Mouse (Mus musculus) left cerebral cortex, postnatal 25 days (tissue): ENCODE measurements at regions not wholly inside any gene's neighbourhood (a gene's known extent, or its start where the extent isn't known, plus 50 kb on each side); places are given as distances from the start of the nearest gene placed in this dataset.

Experiments
- DNase-seq, 2 experiments: peaks; one replicate each; pipeline ENCODE4 v3.0.0; 2022; ENCODE audit warnings: low spot score in 2 of 2, mixed read lengths in 1 of 2
- intact Hi-C: fragments of 180-260 bp; cut with DNase I; formaldehyde crosslinking; loops from one replicate; pipeline ENCODE4 v1.15.1; 2025

DNA sequence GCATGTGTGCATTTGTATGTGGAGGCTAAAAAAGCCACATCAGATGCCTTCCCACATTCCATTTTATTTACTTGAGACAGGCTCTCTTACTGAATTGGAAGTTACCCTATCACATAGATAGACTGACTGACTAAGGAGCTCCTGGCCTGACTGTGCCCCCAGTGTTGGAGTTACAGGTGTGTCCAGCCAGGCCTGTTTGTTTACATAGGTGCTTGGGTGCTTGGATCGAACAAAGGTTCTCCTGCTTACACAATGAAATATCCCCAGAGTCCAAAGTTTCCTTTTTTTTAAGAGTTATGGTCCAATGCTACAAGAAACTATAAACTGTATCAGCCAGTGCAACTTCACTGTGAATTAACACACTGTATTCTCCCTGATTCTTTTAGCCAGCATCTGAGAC is 472.5 kb downstream of the Klf5 start:
- intact Hi-C loops, result no loop called here
- DNase-seq, result no peak

GRCm38 (mm10) chr14:99772774-99773423 is 474.4 kb downstream of the Klf5 start:
- intact Hi-C loops, result no loop called here

DNA sequence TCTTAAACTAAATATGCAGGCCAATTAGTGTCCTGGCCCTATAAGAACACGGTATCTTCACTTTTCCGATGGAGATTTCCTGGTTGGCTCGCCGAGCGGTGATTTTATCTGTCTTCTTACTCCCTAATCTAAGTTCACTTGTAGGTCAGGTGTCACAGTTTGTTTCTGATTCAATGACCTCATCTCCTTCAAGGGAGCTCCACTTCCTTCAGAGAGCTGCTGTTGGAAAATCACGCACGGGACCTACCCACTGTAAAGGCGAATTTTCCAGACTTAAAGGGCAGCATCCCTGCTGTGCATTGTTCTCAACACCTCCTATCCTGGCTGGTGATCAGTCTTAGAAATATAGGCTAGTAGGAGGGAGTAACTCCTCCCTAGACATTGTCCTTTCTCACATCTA is 480.0 kb downstream of the Klf5 start:
- DNase-seq, result no peak
- intact Hi-C loops, result no loop called here

More at GRCm38 (mm10) chr14:99772774-99773423, 474.4 kb downstream of the Klf5 start:
- DNase-seq, result no peak

GRCm38 (mm10) chr14:99778957-99779356 is 480.5 kb downstream of the Klf5 start:
- no peak for DNase-seq
- intact Hi-C loops, result no loop called here

- intact Hi-C loops, result no loop called here
- DNase-seq, result no peak
Measured at GRCm38 (mm10) chr14:99783646-99784045, 485.2 kb downstream of the Klf5 start.

DNA sequence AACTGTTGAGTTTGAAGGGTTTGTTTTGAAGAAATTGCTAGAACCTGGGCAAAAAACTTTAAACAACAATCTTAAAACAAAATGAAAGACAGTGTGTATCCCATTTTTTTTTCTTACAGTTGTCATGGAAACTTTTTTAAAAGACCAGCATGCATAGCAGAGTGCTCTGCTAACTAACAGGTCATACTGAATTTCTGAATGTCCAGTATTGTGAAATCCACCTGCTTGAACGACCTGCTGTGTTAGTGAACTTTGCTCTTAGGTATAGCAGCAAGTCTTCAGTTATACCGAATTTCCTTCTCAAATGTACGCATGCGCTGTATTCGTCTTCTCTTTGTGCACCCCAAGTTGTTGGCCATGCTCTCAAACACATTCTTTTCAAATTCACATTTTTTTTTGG is 486.6 kb downstream of the Klf5 start:
- DNase-seq, result no peak
- intact Hi-C loops, result no loop called here

GRCm38 (mm10) chr14:99786367-99786766 is 487.9 kb downstream of the Klf5 start:
- intact Hi-C loops, result no loop called here
- no peak for DNase-seq

- intact Hi-C loops, result no loop called here
- DNase-seq, result no peak
Measured at GRCm38 (mm10) chr14:99788185-99788584, 489.7 kb downstream of the Klf5 start.

DNA sequence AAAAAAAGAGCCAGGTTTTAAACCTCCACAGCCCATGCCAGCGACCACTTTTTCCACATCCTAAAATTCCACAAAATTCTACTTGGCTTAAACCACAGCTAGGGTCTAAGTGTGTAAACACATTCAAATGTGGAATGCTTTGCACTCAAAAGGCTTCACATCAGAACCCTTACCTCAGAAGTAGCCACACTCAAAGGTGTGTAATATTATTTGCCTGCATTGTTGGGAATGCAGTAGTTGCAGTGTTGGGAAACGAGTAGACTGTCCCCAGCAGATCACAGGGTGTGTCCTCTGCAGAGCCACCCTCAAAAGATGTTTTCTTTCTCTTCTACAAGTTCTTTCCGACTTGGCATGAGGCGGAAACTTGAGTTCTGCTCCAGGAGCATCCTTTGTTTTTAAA is 488.2 kb downstream of the Klf12 start:
- no peak for DNase-seq
- intact Hi-C loops, result no loop called here

GRCm38 (mm10) chr14:99806052-99806451 is 478.4 kb downstream of the Klf12 start:
- no peak for DNase-seq
- intact Hi-C loops, result no loop called here

DNA sequence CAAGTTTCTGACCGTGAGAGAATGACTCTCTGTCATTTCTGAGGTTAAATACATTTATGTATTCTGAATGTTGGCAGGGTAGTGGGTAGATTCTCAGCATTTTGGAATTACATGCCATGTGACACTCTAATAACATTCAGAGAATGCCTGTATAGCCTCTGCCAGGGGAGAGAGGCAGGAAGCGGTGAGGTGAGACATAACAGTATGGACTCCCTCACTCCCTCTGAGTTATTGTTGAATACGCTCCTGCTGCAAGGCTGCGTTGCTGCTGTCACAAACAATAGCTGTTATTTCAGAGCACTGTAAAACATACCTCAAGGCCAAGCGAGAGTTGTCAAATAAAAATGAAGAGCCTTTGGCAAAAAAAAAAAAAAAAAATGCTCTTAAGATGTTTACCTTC is 477.9 kb downstream of the Klf12 start:
- no peak for DNase-seq
- intact Hi-C loops, result no loop called here

DNA sequence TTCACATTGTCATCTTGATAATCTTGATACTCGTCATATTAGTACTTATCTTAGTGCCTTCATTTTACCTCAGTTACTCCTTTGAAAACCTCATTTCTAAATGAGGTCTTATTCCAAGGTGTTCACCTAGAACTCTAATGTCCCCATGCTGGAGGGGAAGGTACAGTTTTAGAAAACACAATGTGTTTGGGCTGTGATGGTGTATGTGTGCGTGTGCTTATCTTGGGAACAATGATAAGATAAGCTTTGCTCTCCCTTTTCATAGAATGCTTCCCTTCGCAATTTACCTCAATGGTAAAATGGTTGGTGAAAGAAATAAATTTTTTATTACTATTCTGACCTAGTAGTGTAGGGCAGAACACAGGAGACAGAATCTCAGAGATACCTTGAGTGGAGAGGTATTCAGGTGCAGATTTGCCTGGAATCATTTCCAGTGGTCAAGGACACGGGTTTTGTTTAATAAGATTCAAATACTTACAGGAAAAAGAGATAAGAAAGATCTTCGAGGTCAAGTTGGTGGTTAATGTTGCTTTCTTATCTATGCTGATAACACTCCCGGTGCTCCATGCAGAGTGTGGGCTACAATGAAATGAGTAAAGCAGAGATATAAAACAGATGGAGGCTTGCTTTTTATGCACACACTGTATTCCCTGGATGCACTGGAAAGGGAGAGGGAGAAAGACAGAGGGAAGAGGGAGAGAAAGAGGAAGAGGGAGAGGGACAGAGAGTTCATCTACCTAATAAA is 471.6 kb downstream of the Klf12 start:
- no peak for DNase-seq
- intact Hi-C loops, result no loop called here
